Mouse (Mus musculus) frontal cortex, adult 2 months (tissue): Measurements from ENCODE around the gene Trim44. TPM values are rescaled to one million over a fixed set of nuclear protein-coding genes. Genes with fewer than 3 reads are reported as not detected.

ENCODE experiments used
- DNase-seq, 2 experiments: peaks; one replicate each; pipeline ENCODE4 v3.0.0; 2022; ENCODE audit warnings: low spot score in 1 of 2; ENCODE audit errors: extremely low spot score in 1 of 2
- polyA plus RNA-seq: library from polyadenylated mRNA; depleted of rRNA; stranded (reverse); fragments of >200 nt; gene quantifications from 2 replicates; pipeline ENCODE4 v1.2.3, GENCODE M21; 2012

Trim44 gene
- polyA plus RNA-seq, 1 experiment, result 157 TPM

- DNase-seq, result no peak
These were observed 1.0 kb downstream of the Trim44 start for GRCm38 (mm10) chr2:102406324-102407304.

- no peak for DNase-seq
These were observed 3.6 kb downstream of the Trim44 start for GRCm38 (mm10) chr2:102403982-102404381.

GRCm38 (mm10) chr2:102403306-102403705 is 4.3 kb downstream of the Trim44 start:
- DNase-seq, result no peak

- DNase-seq, result no peak
These were observed 6.3 kb downstream of the Trim44 start for GRCm38 (mm10) chr2:102401352-102401692.

DNA sequence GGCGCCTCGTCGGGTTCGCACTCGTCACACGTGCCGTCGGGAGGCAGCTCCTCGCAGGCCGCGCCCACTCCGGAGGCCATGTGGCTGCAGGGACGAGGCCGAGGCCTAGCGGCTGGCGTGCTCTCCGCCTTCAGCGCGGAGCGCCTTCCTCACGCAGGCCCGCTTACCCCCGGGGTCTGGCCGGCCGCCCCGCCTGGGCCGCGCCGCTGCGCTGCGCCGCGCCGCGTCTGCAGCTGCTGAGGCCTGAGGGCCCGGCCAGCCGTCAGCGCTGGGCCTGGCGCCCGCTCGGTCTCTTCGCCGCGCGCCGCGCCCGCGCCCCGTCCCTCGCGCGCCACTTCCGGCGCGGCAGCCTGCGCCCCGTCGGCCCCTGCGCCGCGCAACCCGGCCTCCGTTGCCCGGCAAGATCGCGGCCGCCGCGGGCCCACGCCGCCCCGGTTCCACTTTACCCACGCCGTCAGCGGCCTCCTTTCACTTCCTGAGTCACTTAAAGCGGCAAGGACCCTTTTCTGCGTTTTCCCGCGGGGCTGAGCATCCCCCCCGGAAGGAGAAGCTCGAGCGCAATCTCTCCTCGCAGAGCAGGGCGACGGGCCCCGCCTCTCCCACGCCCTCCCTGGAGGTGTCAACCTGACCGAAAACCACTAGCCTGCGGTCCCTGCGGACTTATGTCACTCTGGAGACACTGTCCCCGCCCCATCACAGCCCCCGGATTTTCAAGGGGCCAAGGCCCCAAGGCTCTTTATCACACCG is 6.8 kb downstream of the Trim44 start:
- peak; percentile 87 to 93 for DNase-seq

DNA sequence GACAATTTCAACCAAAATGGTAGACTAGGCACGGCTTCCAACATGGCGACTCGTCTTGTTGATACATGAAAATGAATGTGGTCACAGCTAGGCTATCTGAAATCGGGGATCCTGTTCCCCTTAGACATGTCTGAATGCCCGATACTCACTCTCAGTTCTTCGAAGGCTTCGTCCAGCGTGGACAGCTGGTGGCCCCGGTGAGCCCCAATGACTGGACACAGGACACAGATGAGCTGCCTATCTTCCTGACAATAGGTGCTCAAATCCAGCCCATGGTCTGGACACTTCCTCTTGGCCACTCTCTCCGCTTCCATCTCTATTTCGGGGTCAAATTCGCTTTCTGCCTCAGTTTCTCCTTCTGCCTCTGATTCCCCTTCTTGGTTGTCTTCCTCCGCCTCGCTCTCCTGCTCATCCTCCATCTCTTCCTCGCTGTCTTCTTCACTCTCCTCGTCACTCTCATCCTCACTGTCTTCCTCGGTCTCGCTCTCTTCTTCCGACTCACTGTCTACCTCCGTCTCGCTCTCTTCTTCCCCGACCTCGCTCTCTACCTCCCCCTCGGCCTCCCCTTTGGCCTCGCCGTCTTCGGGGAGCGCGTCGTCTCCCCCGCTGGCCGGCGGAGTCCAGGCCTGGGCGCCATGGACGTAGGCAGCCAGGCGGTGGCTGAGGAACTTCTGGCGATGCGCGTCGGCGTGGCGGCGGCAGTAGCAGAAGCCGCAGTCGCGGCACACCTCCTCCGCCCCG is 7.6 kb downstream of the Trim44 start:
- no peak for DNase-seq

GRCm38 (mm10) chr2:102396493-102396892 is 11.1 kb downstream of the Trim44 start:
- no peak for DNase-seq

GRCm38 (mm10) chr2:102393457-102393856 is 14.2 kb downstream of the Trim44 start:
- DNase-seq, result no peak

DNA sequence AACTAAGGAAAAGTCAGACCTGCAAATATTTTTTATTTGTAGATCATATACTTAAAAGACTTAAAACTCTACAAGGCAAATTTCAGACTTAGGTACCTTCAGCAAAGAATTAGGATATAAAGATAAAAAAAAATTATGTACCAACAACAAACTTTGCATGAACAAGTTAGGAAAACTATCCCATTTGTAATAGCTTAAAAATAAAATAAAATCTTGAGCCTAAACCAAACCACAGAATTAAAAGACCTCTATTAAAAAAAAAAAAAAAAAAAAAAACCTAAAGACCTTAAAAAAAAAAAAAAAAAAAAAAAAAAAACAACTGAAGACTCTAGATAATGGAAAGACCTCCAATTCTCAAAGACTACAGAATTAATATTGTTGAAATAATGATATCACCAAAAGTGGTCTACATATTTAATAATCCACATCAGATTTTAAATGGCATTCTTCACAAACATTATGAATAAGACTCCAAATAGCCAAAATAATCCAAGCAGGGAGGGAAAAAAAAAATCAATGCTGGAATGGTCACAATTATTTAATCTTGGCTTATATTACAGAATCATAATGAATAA is 22.2 kb downstream of the Trim44 start:
- DNase-seq, result no peak

DNA sequence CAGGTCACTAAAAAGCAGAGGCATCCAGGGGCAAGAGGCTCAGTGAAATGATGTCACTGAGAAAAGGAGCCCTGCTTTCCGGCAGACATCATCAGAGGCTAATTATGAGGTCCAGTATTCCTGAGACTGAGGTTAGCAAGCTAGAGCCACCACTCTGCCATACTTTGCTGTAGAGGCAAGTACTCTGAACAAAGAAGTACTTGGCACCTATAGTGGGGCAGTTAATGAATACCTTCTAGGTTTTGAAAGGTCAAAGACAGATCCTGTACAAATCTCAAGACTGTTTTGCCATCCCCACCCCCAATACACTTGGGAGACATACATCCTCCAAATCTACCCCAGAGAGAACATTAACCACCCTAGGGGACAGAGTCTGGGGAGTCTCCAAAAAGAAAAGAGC is 23.1 kb downstream of the Trim44 start:
- DNase-seq, result no peak

- DNase-seq, result no peak
These were observed 23.6 kb downstream of the Trim44 start for GRCm38 (mm10) chr2:102384057-102384456.

GRCm38 (mm10) chr2:102383069-102383834 is 24.4 kb downstream of the Trim44 start:
- DNase-seq, result no peak

- DNase-seq, result no peak
These were observed 25.1 kb downstream of the Trim44 start for GRCm38 (mm10) chr2:102382519-102382918.

DNA sequence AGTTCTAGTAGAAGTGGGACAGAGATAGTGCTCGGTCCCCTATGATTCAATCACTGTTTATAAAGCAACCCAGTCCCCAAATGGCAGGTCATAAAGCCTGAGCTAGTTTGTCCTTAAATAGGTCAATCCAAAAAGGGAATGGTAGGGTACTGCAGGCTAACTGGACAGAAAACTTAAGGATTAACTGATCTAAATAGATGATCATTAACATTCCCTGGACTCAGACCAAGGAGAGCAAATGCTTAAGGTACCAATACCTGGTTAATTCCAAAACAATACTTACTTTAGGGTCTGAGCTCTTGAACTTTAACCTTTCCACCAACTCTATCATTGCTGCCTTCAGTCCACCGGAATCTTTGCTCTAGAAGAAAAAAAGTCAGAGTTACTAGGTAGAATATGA is 27.0 kb downstream of the Trim44 start:
- DNase-seq, result no peak

DNA sequence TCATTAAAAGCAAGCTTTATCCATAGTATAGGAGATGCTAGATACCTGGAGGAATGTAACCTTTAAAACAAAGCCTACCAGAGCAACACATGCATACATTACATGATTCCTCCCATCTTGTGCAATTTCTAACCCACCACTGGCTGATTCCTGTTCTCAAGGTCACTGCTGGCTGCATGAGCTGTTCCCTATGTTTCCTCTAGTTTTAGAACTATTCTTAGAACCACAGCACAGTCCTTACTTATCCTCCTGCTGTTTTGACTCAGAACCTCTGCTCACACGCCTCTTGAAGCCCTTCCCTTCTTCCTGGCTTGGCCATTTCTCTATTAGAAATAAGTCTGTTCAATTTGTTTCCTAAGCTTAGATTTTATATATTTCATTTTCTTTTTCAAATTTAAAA is 28.7 kb downstream of the Trim44 start:
- DNase-seq, result no peak

GRCm38 (mm10) chr2:102378381-102378780 is 29.2 kb downstream of the Trim44 start:
- DNase-seq, result no peak

GRCm38 (mm10) chr2:102377370-102377769 is 30.3 kb downstream of the Trim44 start:
- DNase-seq, result no peak

- DNase-seq, result no peak
These were observed 34.1 kb downstream of the Trim44 start for GRCm38 (mm10) chr2:102373406-102374105.

DNA sequence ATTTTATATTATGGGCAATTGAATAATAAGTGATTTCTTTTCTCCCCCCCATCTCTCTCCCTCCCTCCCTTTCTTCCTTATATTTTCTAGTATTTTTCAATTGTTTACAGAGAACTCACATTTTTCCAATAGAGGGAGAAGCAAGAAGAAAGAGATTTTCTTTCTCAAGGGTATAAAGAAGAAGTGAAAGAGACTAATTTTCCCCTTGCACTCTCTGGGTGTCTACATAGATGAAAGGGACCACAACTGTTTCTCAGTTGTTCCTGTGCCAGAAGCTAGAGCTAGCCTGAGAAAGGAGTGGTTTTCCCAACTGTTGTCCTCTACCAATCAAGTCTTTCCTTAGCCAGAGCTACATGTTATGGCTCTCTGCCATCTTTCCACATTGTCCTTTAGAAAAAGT is 34.9 kb downstream of the Trim44 start:
- no peak for DNase-seq
